Mouse (Mus musculus): ENCODE data around the gene Cdsn. TPM values are rescaled to one million over a fixed set of nuclear protein-coding genes. Genes with fewer than 3 reads are reported as not detected.

Cdsn gene
- polyA plus RNA-seq, 1 experiment from 2014 or later, result 12.5 TPM

DNA sequence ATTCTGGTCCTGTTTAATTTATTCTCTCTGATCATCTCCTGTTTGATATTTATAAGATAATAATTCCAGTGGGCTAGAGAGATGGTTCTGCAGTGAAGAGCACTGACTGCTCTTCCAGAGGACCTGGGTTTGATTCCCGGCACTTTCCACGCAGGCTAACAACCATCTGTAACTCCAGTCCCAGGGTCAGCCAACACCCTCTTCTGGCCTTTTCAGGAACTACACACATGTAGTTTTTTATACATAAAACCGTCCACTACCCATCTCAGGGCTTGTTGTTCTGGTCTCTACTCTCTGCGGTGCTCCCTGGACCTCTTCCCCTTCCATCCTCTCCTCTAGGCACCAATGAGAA, 1.8 kb upstream of the Cdsn start:
- Histone ChIP-seq H3K27ac (replicated peaks) (peak overlapping the region; percentile 91), H3K4me1 (peaks cover 33% of the 10 kb centered on the region), H3K4me3 (replicated peaks) (no peak overlapping the region), H3K4me2 (replicated peaks) (peak overlapping the region; percentile 35), H3K36me3 (no peaks in the 10 kb centered on the region), H3K27me3 (no peaks in the 10 kb centered on the region), H3K9ac (no peak overlapping the region), H3K9me3 (replicated peaks) (no peaks in the 10 kb centered on the region)
- no peak for ATAC-seq (ENCODE audit: insufficient number of reproducible peaks, low FRiP score, low TSS enrichment, low read depth)
- WGBS, result 95% methylated on average over 4 of the region's 4 CpGs

DNA sequence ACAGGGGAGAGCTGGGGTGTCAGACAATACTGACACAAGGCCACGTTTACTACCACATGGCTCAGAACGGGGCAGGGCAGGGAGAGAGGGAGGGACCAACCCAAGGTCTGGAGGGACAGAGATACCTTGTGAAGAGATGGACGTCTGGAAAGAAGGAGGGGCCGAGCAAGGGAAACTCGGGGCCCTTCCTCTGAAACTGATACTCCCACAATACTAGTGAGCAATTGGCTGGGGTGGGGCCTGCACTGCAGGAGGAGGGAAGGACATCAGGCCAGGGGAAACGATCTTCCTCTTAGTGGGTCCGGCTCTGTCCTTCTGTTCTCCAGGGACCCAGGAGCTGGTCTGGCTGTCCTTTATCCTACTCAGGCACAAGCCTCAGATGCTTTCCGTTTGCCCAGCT, 1.1 kb upstream of the Cdsn start:
- Histone ChIP-seq H3K4me2 (replicated peaks) (no peak overlapping the region), H3K4me1 (peaks cover 33% of the 10 kb centered on the region), H3K36me3 (no peaks in the 10 kb centered on the region), H3K9me3 (replicated peaks) (no peaks in the 10 kb centered on the region), H3K27ac (replicated peaks) (peak overlapping the region; percentile 91; the same call in 1 of the 2 replicates), H3K4me3 (replicated peaks) (no peak overlapping the region), H3K27me3 (no peaks in the 10 kb centered on the region), H3K9ac (no peak overlapping the region)
- WGBS, result 36% methylated on average over 8 of the region's 8 CpGs
- no peak for ATAC-seq (ENCODE audit: insufficient number of reproducible peaks, low FRiP score, low TSS enrichment, low read depth)

DNA sequence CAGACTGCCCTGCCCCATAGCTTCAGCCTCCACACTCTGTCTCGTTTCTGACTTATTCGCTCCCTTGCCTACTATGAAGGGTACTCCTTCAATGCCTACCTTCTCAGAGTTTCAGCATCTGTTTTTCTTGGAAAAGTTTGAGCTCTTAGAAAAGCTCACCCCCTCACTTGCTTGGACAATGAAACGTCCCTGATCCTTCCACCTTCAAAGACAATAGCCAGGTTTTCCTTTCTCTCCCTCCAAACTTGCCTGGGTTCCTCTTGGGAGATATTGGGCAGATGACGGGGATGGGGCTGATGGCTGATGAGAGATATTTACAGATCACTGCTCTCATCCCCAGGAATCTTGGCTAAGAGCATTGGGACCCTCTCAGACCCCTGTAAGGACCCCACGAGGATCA, 2.4 kb downstream of the Cdsn start:
- WGBS, result 86% methylated on average over 5 of the region's 5 CpGs
- H3K9ac ChIP-seq, result no peak overlapping the region
- ATAC-seq (ENCODE audit: insufficient number of reproducible peaks, low FRiP score, low TSS enrichment, low read depth), result no peak
- H3K4me1 ChIP-seq, result peaks cover 20% of the 10 kb centered on the region
- no peaks in the 10 kb centered on the region for H3K9me3 ChIP-seq (replicated peaks)
- no peak overlapping the region for H3K27ac ChIP-seq (replicated peaks)
- H3K27me3 ChIP-seq, result no peaks in the 10 kb centered on the region
- H3K4me2 ChIP-seq (replicated peaks), result no peak overlapping the region
- no peak overlapping the region for H3K4me3 ChIP-seq (replicated peaks)
- no peaks in the 10 kb centered on the region for H3K36me3 ChIP-seq

DNA sequence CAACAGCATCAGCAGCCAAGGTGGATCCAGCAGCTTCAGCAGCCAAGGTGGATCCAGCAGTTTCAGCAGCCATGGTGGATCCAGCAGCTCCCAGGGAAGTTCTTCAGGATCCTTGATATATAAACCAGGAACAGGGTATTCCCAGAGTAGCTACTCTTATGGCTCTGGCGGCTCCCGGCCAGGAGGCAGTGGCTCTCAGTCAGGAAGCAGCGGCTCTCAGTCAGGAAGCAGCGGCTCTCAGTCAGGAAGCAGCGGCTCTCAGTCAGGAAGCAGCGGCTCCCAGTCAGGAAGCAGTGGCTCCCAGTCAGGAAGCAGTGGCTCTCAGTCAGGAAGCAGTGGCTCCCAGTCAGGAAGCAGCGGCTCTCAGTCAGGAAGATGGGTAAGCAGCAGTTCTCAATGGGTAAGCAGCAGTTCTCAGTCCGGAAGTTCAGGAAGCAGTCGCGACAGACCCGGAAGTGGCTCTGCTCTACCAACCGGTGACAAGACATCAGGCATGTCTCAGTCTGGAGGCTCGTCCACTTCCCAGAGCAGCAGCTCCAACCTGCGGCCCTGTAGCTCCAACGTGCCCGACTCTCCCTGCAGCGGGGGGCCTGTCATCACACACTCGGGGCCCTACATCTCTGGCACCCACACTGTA, 3.0 kb downstream of the Cdsn start:
- Histone ChIP-seq H3K9ac (no peak overlapping the region), H3K4me2 (replicated peaks) (no peak overlapping the region), H3K27ac (replicated peaks) (no peak overlapping the region), H3K27me3 (no peaks in the 10 kb centered on the region), H3K9me3 (replicated peaks) (no peaks in the 10 kb centered on the region), H3K36me3 (no peaks in the 10 kb centered on the region), H3K4me3 (replicated peaks) (no peak overlapping the region), H3K4me1 (peaks cover 14% of the 10 kb centered on the region)
- ATAC-seq (ENCODE audit: insufficient number of reproducible peaks, low FRiP score, low TSS enrichment, low read depth), result no peak
- WGBS, result 89% methylated on average over 18 of the region's 18 CpGs

DNA sequence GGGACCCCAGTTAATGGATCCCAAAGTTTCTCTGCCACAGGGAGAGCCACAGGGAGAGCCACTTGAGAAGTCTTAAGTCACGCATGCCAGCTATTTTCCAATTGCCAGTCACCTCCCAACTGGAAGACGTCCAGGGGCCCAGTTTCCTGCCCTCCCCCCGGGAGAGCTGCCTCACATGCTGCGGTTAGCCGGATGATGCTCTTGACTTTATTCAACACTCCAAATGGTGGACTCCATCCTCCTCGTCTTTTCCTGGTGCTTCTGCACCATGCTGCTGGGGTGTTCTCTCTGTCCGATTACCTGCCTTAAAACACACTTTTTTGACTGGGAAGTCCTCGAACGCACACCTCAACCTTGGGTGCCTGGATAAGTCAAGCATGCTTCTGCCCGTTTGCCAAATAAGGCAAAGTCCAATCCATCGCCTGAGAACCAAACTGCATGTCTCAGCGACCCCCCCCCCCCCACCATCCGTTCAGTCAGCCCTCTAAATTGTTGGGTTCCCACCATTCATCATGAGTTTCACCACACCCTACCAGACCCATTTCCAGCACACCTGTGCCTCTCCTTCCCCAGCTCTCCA, 4.3 kb downstream of the Cdsn start:
- Histone ChIP-seq H3K27me3 (no peaks in the 10 kb centered on the region), H3K9ac (no peak overlapping the region), H3K27ac (replicated peaks) (no peak overlapping the region; the same call in 1 of the 2 replicates), H3K4me2 (replicated peaks) (no peak overlapping the region), H3K4me1 (peaks cover 2% of the 10 kb centered on the region; the same call in 1 of the 2 replicates), H3K36me3 (no peaks in the 10 kb centered on the region), H3K9me3 (replicated peaks) (no peaks in the 10 kb centered on the region), H3K4me3 (replicated peaks) (no peak overlapping the region)
- ATAC-seq (ENCODE audit: insufficient number of reproducible peaks, low FRiP score, low TSS enrichment, low read depth), result no peak
- WGBS, result 81% methylated on average over 13 of the region's 13 CpGs

DNA sequence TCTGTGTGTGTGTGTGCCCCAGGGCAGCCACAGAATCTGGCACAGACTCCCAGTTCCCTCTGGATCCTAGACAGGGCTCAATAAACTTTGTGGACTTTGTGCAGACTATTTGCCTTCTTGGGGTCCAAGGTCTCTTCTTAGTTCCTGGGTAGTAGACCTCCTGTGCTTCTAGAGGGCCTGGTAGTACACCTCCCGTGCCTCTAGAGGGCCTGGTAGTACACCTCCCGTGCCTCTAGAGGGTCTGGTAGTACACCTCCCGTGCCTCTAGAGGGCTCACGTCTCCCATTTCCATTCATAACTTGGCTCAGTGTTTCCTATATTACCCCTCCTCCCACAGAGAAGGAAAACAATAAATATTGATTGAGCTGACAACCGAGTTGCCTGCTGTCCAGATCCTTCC, 4.9 kb downstream of the Cdsn start:
- Histone ChIP-seq H3K9ac (no peak overlapping the region), H3K9me3 (replicated peaks) (no peaks in the 10 kb centered on the region), H3K36me3 (no peaks in the 10 kb centered on the region), H3K27me3 (no peaks in the 10 kb centered on the region), H3K4me1 (no peaks in the 10 kb centered on the region), H3K4me3 (replicated peaks) (no peak overlapping the region), H3K27ac (replicated peaks) (no peak overlapping the region; the same call in 1 of the 2 replicates), H3K4me2 (replicated peaks) (no peak overlapping the region)
- 33% methylated on average over 5 of the region's 5 CpGs for WGBS
- ATAC-seq (ENCODE audit: insufficient number of reproducible peaks, low FRiP score, low TSS enrichment, low read depth), result no peak

DNA sequence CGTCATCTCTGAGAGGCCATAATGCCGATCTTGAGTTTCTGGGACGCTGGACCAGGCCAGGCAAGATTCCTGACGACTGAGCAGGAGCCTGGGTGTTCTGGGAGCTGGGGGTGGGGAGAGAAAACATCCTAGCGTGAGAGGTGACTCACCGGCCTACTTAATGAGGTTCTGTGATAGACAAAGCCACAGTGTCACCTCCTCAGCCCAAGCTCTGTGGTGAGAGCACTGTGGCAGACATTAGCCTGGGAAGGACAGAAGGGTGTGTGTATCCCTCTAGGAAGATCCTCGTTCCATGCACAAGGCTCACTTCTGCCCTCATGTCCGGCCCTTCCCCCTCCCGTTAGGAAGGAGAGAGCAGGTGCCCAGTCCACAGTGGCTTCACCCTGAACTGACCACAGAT, 5.4 kb downstream of the Cdsn start:
- ATAC-seq (ENCODE audit: insufficient number of reproducible peaks, low FRiP score, low TSS enrichment, low read depth), result no peak
- H3K9ac ChIP-seq, result no peak overlapping the region
- no peaks in the 10 kb centered on the region for H3K27me3 ChIP-seq
- no peak overlapping the region; the same call in 1 of the 2 replicates for H3K27ac ChIP-seq (replicated peaks)
- no peak overlapping the region for H3K4me3 ChIP-seq (replicated peaks)
- WGBS, result 73% methylated on average over 9 of the region's 9 CpGs
- H3K9me3 ChIP-seq (replicated peaks), result no peaks in the 10 kb centered on the region
- H3K4me2 ChIP-seq (replicated peaks), result no peak overlapping the region
- no peaks in the 10 kb centered on the region for H3K4me1 ChIP-seq
- no peaks in the 10 kb centered on the region for H3K36me3 ChIP-seq

DNA sequence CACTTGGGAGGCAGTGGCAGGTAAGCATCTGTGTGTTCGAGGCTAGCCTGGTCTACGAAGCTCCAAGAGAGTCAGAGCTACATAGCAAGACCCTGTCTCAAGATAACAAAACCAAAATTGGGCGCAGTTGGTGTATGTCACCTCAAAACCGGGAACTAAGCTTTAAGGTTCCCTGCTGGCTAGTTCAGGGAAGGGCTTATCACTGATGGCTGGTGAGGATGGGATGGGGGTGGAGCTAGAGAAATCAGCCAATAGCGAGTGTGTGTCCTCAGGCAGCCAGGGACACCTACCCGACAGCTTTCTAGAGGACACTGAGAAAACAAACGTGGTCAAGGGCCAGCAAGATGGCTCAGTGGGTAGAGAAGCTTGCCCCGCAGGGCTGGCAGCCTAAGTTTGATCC, 6.3 kb downstream of the Cdsn start:
- H3K4me3 ChIP-seq (replicated peaks), result no peak overlapping the region
- no peak overlapping the region for H3K27ac ChIP-seq (replicated peaks)
- WGBS, result 63% methylated on average over 8 of the region's 8 CpGs
- no peaks in the 10 kb centered on the region for H3K36me3 ChIP-seq
- no peaks in the 10 kb centered on the region for H3K9me3 ChIP-seq (replicated peaks)
- H3K27me3 ChIP-seq, result no peaks in the 10 kb centered on the region
- H3K4me2 ChIP-seq (replicated peaks), result no peak overlapping the region
- ATAC-seq (ENCODE audit: insufficient number of reproducible peaks, low FRiP score, low TSS enrichment, low read depth), result no peak
- H3K9ac ChIP-seq, result no peak overlapping the region
- no peaks in the 10 kb centered on the region for H3K4me1 ChIP-seq

DNA sequence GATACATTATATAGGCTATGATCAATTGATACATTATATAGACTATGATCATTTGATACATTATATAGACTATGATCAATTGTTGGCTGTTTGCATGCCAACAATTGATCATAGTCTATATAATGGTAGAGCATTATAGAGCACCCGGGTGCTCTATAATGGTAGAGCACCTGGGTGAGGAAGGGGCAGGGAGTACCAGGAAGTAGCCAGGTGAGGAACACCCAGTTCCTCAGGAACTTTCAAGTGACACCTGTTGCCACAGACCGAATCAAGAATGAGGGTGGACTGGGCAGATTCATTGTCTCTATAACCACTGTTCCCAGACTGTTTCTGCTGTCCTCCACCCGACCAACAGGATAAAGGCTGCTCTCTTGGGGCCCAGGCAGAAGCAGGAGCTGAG, 15.2 kb downstream of the Cdsn start, which contains the start of gene 2300002M23Rik:
TSS of gene 2300002M23Rik (plus strand) at position 301 of the 400 bp plus-strand sequence.
- H3K4me2 ChIP-seq (replicated peaks), result no peak within 1 kb of the TSS
- H3K9me3 ChIP-seq (replicated peaks), result no peaks in the 10 kb centered on the region
- H3K36me3 ChIP-seq, result no peaks in the 10 kb centered on the region
- H3K9ac ChIP-seq, result no peak within 1 kb of the TSS
- no peak for ATAC-seq (ENCODE audit: insufficient number of reproducible peaks, low FRiP score, low TSS enrichment, low read depth)
- H3K27ac ChIP-seq (replicated peaks), result no peak within 1 kb of the TSS
- H3K4me3 ChIP-seq (replicated peaks), result no peak within 1 kb of the TSS
- H3K4me1 ChIP-seq, result peaks cover 11% of the 10 kb centered on the region
- H3K27me3 ChIP-seq, result peaks cover 21% of the 10 kb centered on the region
- 52% methylated on average over 3 of the region's 3 CpGs for WGBS

DNA sequence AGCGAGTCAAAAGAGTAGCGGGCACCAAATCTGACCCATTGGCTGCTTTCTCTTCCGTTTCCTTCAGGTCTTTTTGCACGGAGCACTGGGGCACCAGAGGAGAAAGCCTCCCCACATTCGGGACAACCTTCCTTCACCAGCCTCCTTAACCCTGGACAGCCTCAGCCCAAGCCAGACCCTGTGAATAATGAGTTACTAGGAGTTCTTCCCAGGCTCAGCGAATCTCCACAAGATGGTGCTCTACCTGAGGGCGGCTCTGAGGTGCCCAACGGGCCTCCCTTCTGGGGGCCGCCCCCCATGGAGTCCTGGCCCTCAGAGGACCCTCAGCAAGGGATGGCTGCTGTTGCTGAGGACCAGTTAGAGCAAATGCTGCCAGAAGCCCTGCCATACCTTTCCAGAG, 15.8 kb downstream of the Cdsn start:
- H3K36me3 ChIP-seq, result no peaks in the 10 kb centered on the region
- H3K9me3 ChIP-seq (replicated peaks), result no peaks in the 10 kb centered on the region
- no peak overlapping the region for H3K4me3 ChIP-seq (replicated peaks)
- no peak overlapping the region for H3K4me2 ChIP-seq (replicated peaks)
- peaks cover 11% of the 10 kb centered on the region for H3K4me1 ChIP-seq
- ATAC-seq (ENCODE audit: insufficient number of reproducible peaks, low FRiP score, low TSS enrichment, low read depth), result no peak
- WGBS, result 21% methylated on average over 9 of the region's 9 CpGs
- no peak overlapping the region for H3K27ac ChIP-seq (replicated peaks)
- H3K27me3 ChIP-seq, result peaks cover 21% of the 10 kb centered on the region
- H3K9ac ChIP-seq, result no peak overlapping the region

DNA sequence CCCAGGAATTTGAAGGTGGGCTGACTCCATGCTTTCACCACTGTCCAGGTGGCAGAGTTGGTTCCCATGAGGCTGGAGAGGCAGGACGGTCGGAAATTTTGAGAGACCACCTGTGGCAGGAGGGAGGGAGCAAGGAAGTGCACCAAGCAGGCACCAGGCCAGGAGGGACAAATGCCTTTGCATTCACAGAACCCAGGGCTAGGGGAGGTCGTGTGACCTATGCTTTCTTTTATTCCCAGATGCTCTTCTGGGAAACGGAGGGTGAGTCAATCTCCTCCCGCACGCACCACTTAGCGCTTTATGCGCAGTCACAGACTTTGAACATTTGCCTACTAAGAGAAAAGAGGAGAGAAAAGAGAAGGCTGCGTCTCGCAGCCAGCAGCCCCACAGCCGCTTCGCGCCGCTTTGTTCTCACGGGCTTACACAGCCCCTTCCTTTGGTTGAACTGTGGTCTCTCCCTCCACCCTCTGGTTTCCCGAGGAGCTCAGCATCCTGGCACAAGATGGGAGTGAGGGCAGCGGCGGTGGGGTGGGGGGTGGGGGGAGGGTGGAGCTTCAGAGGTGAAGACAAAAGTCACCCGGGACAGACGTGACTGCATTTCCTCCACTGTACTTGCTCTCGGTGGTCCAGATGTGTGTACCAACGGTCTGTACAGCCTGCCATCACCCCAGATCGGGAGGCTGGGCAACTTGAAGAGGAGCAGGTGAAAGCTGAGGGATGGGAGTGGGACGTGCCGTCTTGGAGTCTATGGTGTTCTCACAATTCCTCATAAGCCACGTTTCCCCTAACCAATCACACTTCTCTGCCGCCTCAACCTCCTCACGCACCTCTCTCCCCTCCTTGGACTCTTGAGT, 17.4 kb downstream of the Cdsn start:
- peaks cover 11% of the 10 kb centered on the region for H3K4me1 ChIP-seq
- peak; percentile 32; the same call in 1 of the 2 replicates for ATAC-seq (ENCODE audit: insufficient number of reproducible peaks, low FRiP score, low TSS enrichment, low read depth)
- H3K9me3 ChIP-seq (replicated peaks), result no peaks in the 10 kb centered on the region
- H3K4me2 ChIP-seq (replicated peaks), result peak overlapping the region; percentile 47
- H3K9ac ChIP-seq, result no peak overlapping the region
- H3K4me3 ChIP-seq (replicated peaks), result peak overlapping the region; percentile 22
- H3K27ac ChIP-seq (replicated peaks), result no peak overlapping the region
- peaks cover 21% of the 10 kb centered on the region for H3K27me3 ChIP-seq
- H3K36me3 ChIP-seq, result no peaks in the 10 kb centered on the region
- WGBS, result 6% methylated on average over 28 of the region's 28 CpGs

Measured in embryonic facial prominence, embryonic 15.5 days (tissue).